In genomic region chr17:56360451-56360850, GRCm38 (mm10) we compare ENCODE assay signal across 11 mouse cellular contexts. TPM values are rescaled to one million over a fixed set of nuclear protein-coding genes. Genes with fewer than 3 reads are reported as not detected.
DNase-seq lines count a peak whose midpoint lies in the region; ATAC-seq and TF ChIP-seq lines count a peak whose summit lies in the region.
"Had no signal": no experiment of that assay in that cellular context is flagged by ENCODE, and none has a peak within 500 bp of the region (broad histone marks: within the 10 kb centered on the region; RNA-seq: fewer than 3 reads in every experiment).

No protein-coding gene starts in this region.

- peak overlapping the region; percentile 51 for H3K9ac ChIP-seq in hindbrain, embryonic 13.5 days
- H3K9ac ChIP-seq in embryonic facial prominence, embryonic 14.5 days (ENCODE audit: low read depth, low read length), result no peak overlapping the region
- H3K9ac ChIP-seq in midbrain, embryonic 16.5 days (ENCODE audit: low read depth, low read length), result 0 out of 2 replicates have a peak overlapping the region, but pooled peaks have one; percentile 11
- no peak overlapping the region for H3K9ac ChIP-seq in intestine, postnatal 0 days (ENCODE audit: low read depth, low read length)
- H3K9ac ChIP-seq: intestine, embryonic 15.5 days; liver, embryonic 15.5 days had no signal

- no peak for DNase-seq in hindbrain, embryonic 10.5 days (ENCODE audit: low spot score)
- DNase-seq in adrenal gland, adult 8-10 months, result peak; percentile 57
- DNase-seq in embryonic facial prominence, embryonic 14.5 days (ENCODE audit: low spot score), result peak; percentile 27
- no peak for DNase-seq in thymus, adult 18-20 months
- DNase-seq in right cerebral cortex, postnatal 36 days (ENCODE audit: low spot score in 2 of 2), result no peak
- DNase-seq: thymus, postnatal 36 days had no signal

- H3K27ac ChIP-seq in hindbrain, embryonic 13.5 days, result peak overlapping the region; percentile 79
- H3K27ac ChIP-seq in hindbrain, embryonic 10.5 days, result no peak overlapping the region; the same call in 1 of the 2 replicates
- H3K27ac ChIP-seq in embryonic facial prominence, embryonic 14.5 days (replicated peaks; ENCODE audit: low read depth, low read length), result no peak overlapping the region; the same call in 1 of the 2 replicates
- peak overlapping the region; percentile 19 for H3K27ac ChIP-seq in midbrain, embryonic 16.5 days (ENCODE audit: low read length)
- no peak overlapping the region for H3K27ac ChIP-seq in intestine, postnatal 0 days (ENCODE audit: low read depth, low read length)
- H3K27ac ChIP-seq: intestine, embryonic 15.5 days; liver, embryonic 15.5 days had no signal

- no peak overlapping the region for H3K4me2 ChIP-seq in hindbrain, embryonic 13.5 days
- H3K4me2 ChIP-seq in embryonic facial prominence, embryonic 14.5 days (ENCODE audit: low read depth, low read length), result no peak overlapping the region
- no peak overlapping the region for H3K4me2 ChIP-seq in midbrain, embryonic 16.5 days (ENCODE audit: low read length)
- H3K4me2 ChIP-seq in intestine, postnatal 0 days (replicated peaks; ENCODE audit: low read depth), result no peak overlapping the region
- H3K4me2 ChIP-seq: intestine, embryonic 15.5 days; liver, embryonic 15.5 days had no signal

- H3K4me1 ChIP-seq in hindbrain, embryonic 13.5 days (replicated peaks), result peaks cover 49% of the 10 kb centered on the region
- no peaks in the 10 kb centered on the region for H3K4me1 ChIP-seq in hindbrain, embryonic 10.5 days (replicated peaks)
- no peaks in the 10 kb centered on the region for H3K4me1 ChIP-seq in embryonic facial prominence, embryonic 14.5 days (ENCODE audit: control insufficient read depth, insufficient read depth, low read length)
- H3K4me1 ChIP-seq in midbrain, embryonic 16.5 days (ENCODE audit: control insufficient read depth, insufficient read depth, low read length), result peaks cover 3% of the 10 kb centered on the region; the same call in 1 of the 2 replicates
- H3K4me1 ChIP-seq in intestine, postnatal 0 days (replicated peaks; ENCODE audit: control insufficient read depth, insufficient read depth, low read length), result no peaks in the 10 kb centered on the region
- H3K4me1 ChIP-seq: liver, embryonic 15.5 days had no signal

- H3K36me3 ChIP-seq in hindbrain, embryonic 13.5 days, result peaks cover 61% of the 10 kb centered on the region
- peaks cover 97% of the 10 kb centered on the region for H3K36me3 ChIP-seq in hindbrain, embryonic 10.5 days
- H3K36me3 ChIP-seq in embryonic facial prominence, embryonic 14.5 days (ENCODE audit: control insufficient read depth, insufficient read depth, low read length), result peaks cover 50% of the 10 kb centered on the region
- H3K36me3 ChIP-seq in midbrain, embryonic 16.5 days (ENCODE audit: control insufficient read depth, insufficient read depth, low read length), result peaks cover 7% of the 10 kb centered on the region; the same call in 1 of the 2 replicates
- H3K36me3 ChIP-seq in intestine, postnatal 0 days (ENCODE audit: control insufficient read depth, insufficient read depth), result peaks cover 35% of the 10 kb centered on the region

- no peaks in the 10 kb centered on the region for H3K9me3 ChIP-seq in hindbrain, embryonic 13.5 days
- H3K9me3 ChIP-seq in hindbrain, embryonic 10.5 days, result no peaks in the 10 kb centered on the region
- H3K9me3 ChIP-seq in embryonic facial prominence, embryonic 14.5 days (ENCODE audit: control insufficient read depth, low read length), result no peaks in the 10 kb centered on the region
- no peaks in the 10 kb centered on the region for H3K9me3 ChIP-seq in midbrain, embryonic 16.5 days (replicated peaks; ENCODE audit: control insufficient read depth, low read length, poor library complexity, severe bottlenecking)
- H3K9me3 ChIP-seq in intestine, postnatal 0 days (ENCODE audit: control insufficient read depth), result no peaks in the 10 kb centered on the region
- H3K9me3 ChIP-seq: intestine, embryonic 15.5 days; liver, embryonic 15.5 days had no signal

- no peak for ATAC-seq in hindbrain, embryonic 13.5 days (ENCODE audit: low FRiP score)
- ATAC-seq in embryonic facial prominence, embryonic 14.5 days (ENCODE audit: low read depth), result peak; percentile 28; the same call in 1 of the 2 replicates
- no peak for ATAC-seq in midbrain, embryonic 16.5 days
- ATAC-seq in intestine, postnatal 0 days, result no peak
- ATAC-seq: intestine, embryonic 15.5 days had no signal

- WGBS in hindbrain, embryonic 13.5 days, result 44% methylated on average over 8 of the region's 8 CpGs
- WGBS in hindbrain, embryonic 10.5 days, result 75% methylated on average over 8 of the region's 8 CpGs
- WGBS in embryonic facial prominence, embryonic 14.5 days, result 65% methylated on average over 8 of the region's 8 CpGs
- WGBS in midbrain, embryonic 16.5 days, result 50% methylated on average over 8 of the region's 8 CpGs
- 86% methylated on average over 8 of the region's 8 CpGs for WGBS in intestine, postnatal 0 days

- no peak for TF ChIP-seq CTCF in intestine, postnatal 0 days (IDR thresholded peaks at IDR 0.05; ENCODE audit: low read depth)

- H3K4me3 ChIP-seq in hindbrain, embryonic 13.5 days, result no peak overlapping the region
- H3K4me3 ChIP-seq in hindbrain, embryonic 10.5 days, result no peak overlapping the region
- H3K4me3 ChIP-seq in embryonic facial prominence, embryonic 14.5 days (ENCODE audit: low read depth, low read length), result no peak overlapping the region
- H3K4me3 ChIP-seq in midbrain, embryonic 16.5 days (ENCODE audit: low read depth, low read length), result no peak overlapping the region
- H3K4me3 ChIP-seq in intestine, postnatal 0 days (ENCODE audit: low read depth, low read length), result no peak overlapping the region
- H3K4me3 ChIP-seq: intestine, embryonic 15.5 days; liver, embryonic 15.5 days had no signal

- H3K27me3 ChIP-seq in hindbrain, embryonic 13.5 days, result no peaks in the 10 kb centered on the region
- H3K27me3 ChIP-seq in hindbrain, embryonic 10.5 days (ENCODE audit: insufficient read depth, poor library complexity, severe bottlenecking), result no peaks in the 10 kb centered on the region
- H3K27me3 ChIP-seq in embryonic facial prominence, embryonic 14.5 days (replicated peaks; ENCODE audit: control insufficient read depth, insufficient read depth, low read length), result no peaks in the 10 kb centered on the region
- H3K27me3 ChIP-seq in midbrain, embryonic 16.5 days (ENCODE audit: control insufficient read depth, insufficient read depth, low read depth, low read length), result no peaks in the 10 kb centered on the region
- H3K27me3 ChIP-seq in intestine, postnatal 0 days (replicated peaks; ENCODE audit: control insufficient read depth, insufficient read depth, low read length), result no peaks in the 10 kb centered on the region
- H3K27me3 ChIP-seq: intestine, embryonic 15.5 days; liver, embryonic 15.5 days had no signal

RNA-seq across cellular contexts. Expression of gene Kdm4b, which starts 34.6 kb away (rescaled TPM):
- 66.0 and 66.7 TPM in 2 replicates for polyA plus RNA-seq in hindbrain, embryonic 13.5 days (2015; fragmentation: Nextera tagmentation; extraction: Ambion mirVana)
- polyA plus RNA-seq in hindbrain, embryonic 10.5 days (2016; fragmentation: Nextera tagmentation; extraction: Ambion mirVana), result 51.5 and 65.8 TPM in 2 replicates
- 10 to 100 TPM; 36.7 to 54.1 (median 47.4) TPM for total RNA-seq in adrenal gland, adult 8-10 months (2022)
- polyA plus RNA-seq in embryonic facial prominence, embryonic 14.5 days (2014; fragmentation: Nextera tagmentation; extraction: Ambion mirVana), result 29.1 and 32.3 TPM in 2 replicates
- 63.7 and 75.3 TPM in 2 replicates for polyA plus RNA-seq in midbrain, embryonic 16.5 days (2015; fragmentation: Nextera tagmentation; extraction: Ambion mirVana)
- 8.1 TPM in 2 replicates for polyA plus RNA-seq in intestine, postnatal 0 days (2015; fragmentation: Nextera tagmentation; extraction: Ambion mirVana)

RNA-seq across cellular contexts. Expression of gene Uhrf1, which starts 57.3 kb away (rescaled TPM):
- 27.1 and 29.6 TPM in 2 replicates for polyA plus RNA-seq in hindbrain, embryonic 13.5 days (2015; fragmentation: Nextera tagmentation; extraction: Ambion mirVana)
- polyA plus RNA-seq in hindbrain, embryonic 10.5 days (2016; fragmentation: Nextera tagmentation; extraction: Ambion mirVana), result 196 and 300 TPM in 2 replicates
- 1 to 10 TPM; 1.8 to 3.4 (median 2.6) TPM for total RNA-seq in adrenal gland, adult 8-10 months (2022)
- 74.8 and 90.9 TPM in 2 replicates for polyA plus RNA-seq in embryonic facial prominence, embryonic 14.5 days (2014; fragmentation: Nextera tagmentation; extraction: Ambion mirVana)
- polyA plus RNA-seq in midbrain, embryonic 16.5 days (2015; fragmentation: Nextera tagmentation; extraction: Ambion mirVana), result 11.6 and 15.6 TPM in 2 replicates
- 22.5 and 23.5 TPM in 2 replicates for polyA plus RNA-seq in intestine, postnatal 0 days (2015; fragmentation: Nextera tagmentation; extraction: Ambion mirVana)

Comparison
In these comparisons a context has a peak if more than half of its experiments do, and no peak if none do; other contexts are left out.
1. H3K27ac ChIP-seq: peak in hindbrain, embryonic 13.5 days (single experiment) and midbrain, embryonic 16.5 days (single experiment); none in hindbrain, embryonic 10.5 days (single experiment), embryonic facial prominence, embryonic 14.5 days (single experiment) and intestine, postnatal 0 days (single experiment).
2. H3K9ac ChIP-seq: peak in hindbrain, embryonic 13.5 days (single experiment) and midbrain, embryonic 16.5 days (single experiment); none in embryonic facial prominence, embryonic 14.5 days (single experiment) and intestine, postnatal 0 days (single experiment).
3. DNase-seq: peak in adrenal gland, adult 8-10 months (single experiment) and embryonic facial prominence, embryonic 14.5 days (single experiment); none in hindbrain, embryonic 10.5 days (single experiment), thymus, adult 18-20 months (0 of 2) and right cerebral cortex, postnatal 36 days (0 of 2).